Mouse (Mus musculus) CH12.LX (cell line): ENCODE measurements at regions not wholly inside any gene's neighbourhood (a gene's known extent, or its start where the extent isn't known, plus 50 kb on each side); places are given as distances from the start of the nearest gene placed in this dataset.

Source experiments
- CTCF ChIP-seq, 2 experiments: IDR thresholded peaks in 1 of 2; conservative IDR thresholded peaks in 1 of 2; 2 replicates each; pipeline ENCODE4 v1.5.1; 2011 to 2012; ENCODE audit warnings: low read depth in 2 of 2, low read length in 2 of 2, improper control_type of control experiment in 1 of 2, inconsistent platforms in 1 of 2, mild to moderate bottlenecking in 1 of 2, moderate library complexity in 1 of 2
- E2F4 ChIP-seq: IDR thresholded peaks from 2 replicates; pipeline ENCODE4 v1.6.1; 2011; ENCODE audit warnings: low read depth, low read length, improper control_type of control experiment; ENCODE audit not compliant: insufficient replicate concordance
- HCFC1 ChIP-seq: IDR thresholded peaks from 2 replicates; pipeline ENCODE4 v1.6.1; 2012; ENCODE audit warnings: low read depth, mild to moderate bottlenecking, inconsistent platforms, low read length, improper control_type of control experiment
- NRF1 ChIP-seq: IDR thresholded peaks from 2 replicates; pipeline ENCODE4 v1.6.1; 2014; ENCODE audit warnings: low read depth, mild to moderate bottlenecking, inconsistent platforms, low read length, improper control_type of control experiment, moderate library complexity
- POLR2A ChIP-seq: IDR thresholded peaks from 2 replicates; pipeline ENCODE4 v1.6.1; 2011; ENCODE audit warnings: low read depth, mild to moderate bottlenecking, improper control_type of control experiment, low read length
- ZMIZ1 ChIP-seq: IDR thresholded peaks from 2 replicates; pipeline ENCODE4 v1.6.1; 2012; ENCODE audit warnings: low read depth, mild to moderate bottlenecking, inconsistent platforms, low read length, improper control_type of control experiment

GRCm38 (mm10) chr12:8855119-8855518, 66.3 kb upstream of the Laptm4a start:
- TF ChIP-seq CTCF (conservative IDR thresholded peaks at IDR 0.05 in 1 of 2, IDR thresholded peaks at IDR 0.05 in 1 of 2; ENCODE audit: low read depth in 2 of 2, low read length in 2 of 2) (no peak), NRF1 (no peak), ZMIZ1 (no peak), POLR2A (no peak), HCFC1 (no peak), E2F4 (no peak)
